Mouse (Mus musculus) embryonic fibroblast, embryonic 13.5 days (primary cell): ENCODE results near the gene Arhgef26. TPM values are rescaled to one million over a fixed set of nuclear protein-coding genes. Genes with fewer than 3 reads are reported as not detected.

Experiments used
- H3K27ac ChIP-seq: 2 replicates; pipeline ENCODE4 v1.5.1; 2012; ENCODE audit warnings: low read length, control low read depth, inconsistent platforms; ENCODE audit not compliant: insufficient read depth
- H3K4me1 ChIP-seq: 2 replicates; pipeline ENCODE4 v1.6.1; 2011; ENCODE audit warnings: low read length; ENCODE audit not compliant: control insufficient read depth, insufficient read depth
- H3K4me3 ChIP-seq: 2 replicates; pipeline ENCODE4 v1.5.1; 2011; ENCODE audit warnings: mild to moderate bottlenecking, control low read depth, low read length; ENCODE audit not compliant: insufficient read depth
- CTCF ChIP-seq: IDR thresholded peaks from 2 replicates; pipeline ENCODE4 v1.5.1; 2011; ENCODE audit warnings: mild to moderate bottlenecking, control low read depth, low read length, moderate library complexity, borderline replicate concordance; ENCODE audit not compliant: insufficient read depth
- POLR2A ChIP-seq: IDR thresholded peaks from 2 replicates; pipeline ENCODE4 v1.6.1; 2011; ENCODE audit warnings: low read depth, mild to moderate bottlenecking, control low read depth, low read length, moderate library complexity
- polyA plus RNA-seq: library from polyadenylated mRNA; stranded (reverse); fragments of >200 nt; gene quantifications from 2 replicates; pipeline ENCODE4 v1.2.4, GENCODE M21; 2011; ENCODE audit warnings: low read depth; ENCODE audit not compliant: missing spikeins, insufficient read length

Gene Arhgef26
- polyA plus RNA-seq, 1 experiment: 1.1 TPM

DNA sequence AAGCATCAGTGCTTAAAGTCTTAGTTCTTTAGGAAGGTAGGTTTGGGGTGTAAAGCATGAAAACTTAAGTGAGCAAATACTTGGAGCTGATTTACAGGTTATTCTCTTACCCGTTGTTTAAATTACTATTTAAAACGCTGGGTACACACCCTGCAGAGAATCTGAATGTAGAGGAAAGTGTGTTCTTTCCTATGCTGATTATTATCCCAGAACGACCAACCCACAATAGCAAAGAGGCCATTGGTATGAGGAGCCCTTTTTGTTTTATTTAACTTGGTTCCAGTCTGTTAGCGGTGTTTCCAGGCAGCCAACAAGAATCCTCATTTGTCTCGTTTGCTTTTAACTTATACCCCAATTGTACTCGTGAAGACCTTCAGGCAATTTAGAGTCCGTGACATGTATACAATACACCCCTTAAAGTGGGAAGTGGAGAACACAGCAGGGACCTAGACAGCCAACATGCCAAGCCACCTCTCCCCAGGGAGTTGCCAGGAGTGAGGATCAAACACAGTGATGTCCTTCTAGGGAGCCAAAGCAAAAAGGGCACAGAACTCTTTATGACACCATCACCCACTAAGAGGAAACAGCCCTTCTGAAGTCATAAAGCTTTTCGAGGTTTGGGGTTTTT is 71.5 kb downstream of the Arhgef26 start:
- no peak overlapping the region for H3K27ac ChIP-seq
- TF ChIP-seq POLR2A: no peak
- TF ChIP-seq CTCF: no peak
- H3K4me3 ChIP-seq: no peak overlapping the region
- H3K4me1 ChIP-seq: no peaks in the 10 kb centered on the region

DNA sequence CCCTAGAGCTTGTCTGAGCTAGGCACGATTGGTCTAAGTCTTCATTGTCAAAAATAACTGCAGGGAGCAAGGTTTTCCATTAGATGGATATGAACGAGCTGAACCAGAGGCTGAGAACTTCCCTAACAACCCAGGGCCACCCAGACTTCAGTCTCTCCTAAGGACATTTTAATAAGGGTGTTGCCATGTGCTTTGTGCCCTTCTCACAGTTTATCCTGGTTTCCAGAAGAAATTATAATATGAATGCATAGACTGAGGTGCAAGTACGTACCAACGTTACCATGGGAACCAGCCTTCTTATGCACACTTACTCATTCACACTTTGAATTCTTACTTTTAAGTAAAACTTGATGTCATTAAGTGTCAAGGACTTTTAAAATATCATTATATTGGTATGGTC is 72.3 kb downstream of the Arhgef26 start:
- no peak overlapping the region for H3K27ac ChIP-seq
- H3K4me1 ChIP-seq: no peaks in the 10 kb centered on the region
- no peak for TF ChIP-seq CTCF
- TF ChIP-seq POLR2A: no peak

DNA sequence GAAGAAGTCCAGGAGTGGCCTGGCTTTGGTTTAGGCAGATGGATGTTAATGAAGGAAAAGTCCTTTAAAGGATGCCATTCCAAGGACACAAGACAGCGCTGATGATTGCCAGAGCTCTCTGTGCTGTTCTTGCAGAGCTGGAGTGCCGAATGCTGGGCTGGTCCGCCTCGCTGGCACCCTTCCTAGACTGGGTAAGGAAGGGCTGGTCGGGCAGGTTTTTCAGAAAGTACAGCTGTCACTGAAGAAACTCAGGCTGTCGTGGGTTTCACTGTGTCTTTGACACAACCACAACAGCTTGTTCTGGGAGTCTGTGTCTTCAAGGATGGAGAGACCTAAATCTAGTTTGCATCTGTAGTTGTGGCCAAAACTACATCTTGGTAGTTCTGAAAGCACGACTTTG is 74.6 kb downstream of the Arhgef26 start:
- TF ChIP-seq CTCF (no peak), POLR2A (no peak)
- no peak overlapping the region for H3K27ac ChIP-seq
- no peak overlapping the region for H3K4me3 ChIP-seq

More for the DNA sequence above, 72.3 kb downstream of the Arhgef26 start:
- H3K4me3 ChIP-seq: no peak overlapping the region

GRCm38 (mm10) chr3:62414926-62415325 is 76.8 kb downstream of the Arhgef26 start:
- Histone ChIP-seq H3K27ac (no peak overlapping the region), H3K4me3 (no peak overlapping the region), H3K4me1 (no peaks in the 10 kb centered on the region)
- TF ChIP-seq POLR2A (no peak), CTCF (no peak)

More for the DNA sequence above, 74.6 kb downstream of the Arhgef26 start:
- H3K4me1 ChIP-seq: no peaks in the 10 kb centered on the region

- no peak overlapping the region for H3K4me3 ChIP-seq
- TF ChIP-seq POLR2A: no peak
- TF ChIP-seq CTCF: no peak
- H3K27ac ChIP-seq: no peak overlapping the region
- no peaks in the 10 kb centered on the region for H3K4me1 ChIP-seq
Measured at GRCm38 (mm10) chr3:62417458-62417857, 79.3 kb downstream of the Arhgef26 start.

- H3K4me1 ChIP-seq: no peaks in the 10 kb centered on the region
- H3K4me3 ChIP-seq: no peak overlapping the region
- TF ChIP-seq POLR2A: no peak
- no peak for TF ChIP-seq CTCF
- H3K27ac ChIP-seq: no peak overlapping the region
Measured at GRCm38 (mm10) chr3:62418387-62419138, 80.4 kb downstream of the Arhgef26 start.

- H3K4me3 ChIP-seq: no peak overlapping the region
- H3K4me1 ChIP-seq: no peaks in the 10 kb centered on the region
- no peak overlapping the region for H3K27ac ChIP-seq
- TF ChIP-seq CTCF: no peak
- TF ChIP-seq POLR2A: no peak
Measured at GRCm38 (mm10) chr3:62433675-62434074, 95.5 kb downstream of the Arhgef26 start.

DNA sequence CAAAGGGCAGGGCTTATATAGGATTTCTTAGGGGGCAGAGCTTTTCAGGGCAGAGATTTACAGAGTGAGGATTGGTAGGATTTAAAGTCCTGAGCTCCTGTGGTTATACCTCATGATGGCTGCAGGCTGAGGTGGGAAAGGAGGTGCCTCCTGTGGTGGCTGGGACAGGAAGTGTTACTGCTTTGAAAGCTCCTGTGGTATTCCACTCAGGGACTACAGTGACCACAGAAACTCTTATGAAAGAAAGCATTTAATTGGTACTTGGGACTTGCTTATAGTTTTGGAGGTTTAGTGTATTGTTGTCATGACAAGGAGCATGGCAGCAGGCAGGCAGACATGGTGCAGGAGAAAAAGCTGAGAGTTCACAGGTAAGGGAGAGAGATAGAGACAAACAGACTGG is 97.8 kb downstream of the Arhgef26 start:
- TF ChIP-seq POLR2A: no peak
- no peak for TF ChIP-seq CTCF

GRCm38 (mm10) chr3:62440431-62440969 is 102.4 kb downstream of the Arhgef26 start:
- Histone ChIP-seq H3K4me1 (no peaks in the 10 kb centered on the region), H3K4me3 (no peak overlapping the region), H3K27ac (no peak overlapping the region)
- no peak for TF ChIP-seq POLR2A
- TF ChIP-seq CTCF: no peak

More for the DNA sequence above, 97.8 kb downstream of the Arhgef26 start:
- no peak overlapping the region for H3K27ac ChIP-seq
- no peak overlapping the region for H3K4me3 ChIP-seq
- no peaks in the 10 kb centered on the region for H3K4me1 ChIP-seq
